Mouse (Mus musculus) ovary, postnatal 14 days (tissue): Measurements from ENCODE around the gene Osgep.
"Not testable (repeated sequence)": the region's sequence is repeated elsewhere in the genome, so short reads cannot be mapped to it uniquely, and the experiment has no call there.

ENCODE experiments used
- DNase-seq: peaks from one replicate; pipeline ENCODE4 v3.0.0; 2022; ENCODE audit warnings: low spot score

Osgep gene

DNA sequence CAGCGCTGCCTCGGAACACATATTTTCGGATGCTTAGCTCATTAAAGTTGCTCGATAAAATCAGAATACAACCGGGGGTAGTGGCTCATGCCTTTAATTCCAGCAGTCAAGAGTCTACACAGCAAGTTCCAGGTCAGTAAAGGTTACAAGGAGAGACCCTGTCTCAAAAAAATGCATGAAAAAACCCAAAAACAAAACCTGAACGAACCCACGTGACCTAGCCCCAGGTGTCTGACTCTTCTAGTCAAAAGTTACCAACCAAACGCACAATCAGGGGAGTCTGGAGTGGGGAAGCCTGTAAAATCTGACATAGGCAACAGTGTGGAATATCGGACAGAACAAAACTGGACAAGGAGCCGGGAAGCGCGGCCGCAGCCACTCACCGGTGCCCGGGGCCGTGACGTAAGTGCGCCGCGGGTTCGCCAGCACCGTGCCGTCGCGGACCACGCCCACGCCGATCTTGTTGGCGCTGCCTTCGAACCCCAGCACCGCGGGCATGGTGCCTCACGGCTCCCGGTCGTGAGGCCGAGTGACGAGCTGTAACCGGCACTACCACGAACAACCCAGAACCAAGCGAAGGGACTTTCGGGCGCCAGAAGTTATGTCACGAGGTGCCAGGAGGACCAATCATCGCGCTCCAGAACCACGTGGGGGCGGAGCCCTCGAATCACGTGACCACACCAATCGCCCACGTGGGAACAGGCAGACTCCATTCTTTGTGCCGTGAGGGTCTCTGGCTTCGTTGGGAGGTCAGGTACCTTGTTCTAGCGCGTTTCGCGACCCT is at the start of gene Osgep, which contains the start of gene Apex1:
Osgep (minus strand) TSS at position 613 of the 784 bp plus-strand sequence.
Apex1 (plus strand) TSS at position 688 of the 784 bp plus-strand sequence.
- peak; percentile 90 for DNase-seq

DNA sequence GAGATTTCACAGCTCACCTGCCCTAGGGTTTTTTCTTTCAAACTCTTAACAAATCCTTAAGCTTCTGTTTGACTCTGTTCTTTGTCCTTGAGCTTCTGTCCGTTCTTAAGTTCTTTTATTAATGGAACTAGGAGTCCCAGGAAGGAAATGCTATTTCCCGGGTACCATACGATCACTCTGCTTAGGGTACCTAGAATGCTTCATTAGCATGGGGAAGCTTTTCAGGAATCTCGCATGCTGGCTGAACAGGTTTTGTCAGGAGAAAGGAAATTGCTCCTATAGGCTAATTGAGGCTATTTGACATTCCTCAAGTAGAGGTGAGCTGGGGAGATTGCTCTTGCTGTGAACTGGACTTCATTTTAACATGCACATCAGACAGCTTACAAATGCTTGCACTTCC is 49.0 kb upstream of the Osgep start:
- DNase-seq, result no peak

DNA sequence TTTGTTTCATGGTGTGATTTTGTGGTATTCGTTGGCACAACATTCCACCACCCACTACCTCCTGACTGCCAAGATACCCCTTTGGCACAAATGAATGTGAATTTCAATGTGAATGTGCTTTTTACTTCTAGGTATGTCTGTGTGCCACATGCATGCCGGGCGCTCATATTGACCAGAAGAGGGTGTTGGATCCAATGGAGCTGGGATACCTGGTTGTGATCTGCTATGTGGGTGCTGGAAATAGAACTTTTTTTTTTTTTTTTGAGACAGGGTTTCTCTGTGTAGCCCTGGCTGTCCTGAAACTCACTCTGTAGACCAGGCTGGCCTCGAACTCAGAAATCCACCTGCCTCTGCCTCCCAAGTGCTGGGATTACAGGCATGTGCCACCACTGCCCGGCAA is 48.4 kb upstream of the Osgep start:
- DNase-seq, result not testable (repeated sequence)

DNA sequence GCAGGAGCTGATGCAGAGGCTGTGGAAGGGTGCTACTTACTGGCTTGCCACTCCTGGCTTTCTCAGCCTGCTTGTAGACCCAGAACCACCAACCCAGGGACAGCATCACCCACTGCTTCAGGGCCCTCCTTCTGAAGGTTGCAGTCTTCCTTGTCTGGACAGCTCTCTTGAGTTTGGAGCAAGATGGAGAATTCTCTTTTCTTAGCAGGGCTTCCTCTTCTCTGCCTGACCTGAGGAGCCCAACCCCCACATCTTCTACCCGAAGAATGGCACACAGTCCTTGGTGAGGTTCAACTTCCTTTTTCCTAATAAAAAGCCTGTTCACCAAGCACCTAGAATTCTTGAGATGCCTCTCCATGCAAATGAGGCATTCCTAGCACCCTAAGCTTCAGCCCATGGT is 46.1 kb upstream of the Osgep start:
- DNase-seq, result no peak

DNA sequence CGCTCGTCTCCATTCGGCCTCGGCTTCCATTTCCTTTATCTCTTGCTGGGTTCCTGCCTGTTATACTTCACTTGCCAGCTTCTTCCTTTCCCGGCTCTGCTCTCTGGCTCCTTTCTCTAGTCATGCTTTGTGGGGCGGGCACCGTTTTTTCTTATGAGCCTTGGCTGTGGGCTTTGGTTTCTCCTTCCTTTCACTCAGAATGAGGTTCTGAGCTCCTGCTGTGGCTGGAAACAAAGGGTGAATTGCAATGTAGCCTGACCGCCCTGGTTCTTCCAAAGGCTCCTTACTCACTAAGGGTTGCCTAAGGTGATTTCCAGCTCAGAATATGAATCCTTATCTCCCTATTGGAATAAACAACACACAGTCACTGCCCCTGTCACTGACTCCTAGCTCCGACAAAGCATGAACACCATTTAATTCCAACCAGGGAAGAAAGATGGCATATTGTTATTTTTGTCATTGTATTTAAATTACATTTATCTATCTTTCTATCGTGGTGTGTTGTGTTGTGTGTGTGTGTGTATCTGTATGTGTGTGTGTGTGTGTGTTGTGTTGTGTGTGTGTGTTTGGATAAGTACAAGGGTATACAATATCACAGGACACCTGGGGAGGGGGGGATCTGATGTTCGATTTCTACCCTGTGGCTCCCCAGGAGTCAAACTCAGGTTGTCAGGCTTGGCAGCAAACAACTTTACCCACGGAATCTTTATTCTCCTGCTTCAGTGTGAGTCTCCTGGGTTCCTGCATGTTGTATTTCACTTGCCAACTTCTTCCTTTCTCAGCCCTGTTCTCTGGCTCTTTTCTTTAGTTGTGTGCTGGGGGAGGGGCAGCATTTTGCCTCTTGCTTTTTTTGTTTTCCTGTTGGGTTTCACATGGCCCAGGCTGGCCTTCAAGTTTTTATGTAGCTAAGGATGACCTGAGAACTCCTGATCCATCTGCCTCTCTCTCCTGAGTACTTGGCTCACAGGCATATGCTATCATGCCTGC is 45.2 kb upstream of the Osgep start:
- DNase-seq, result no peak

DNA sequence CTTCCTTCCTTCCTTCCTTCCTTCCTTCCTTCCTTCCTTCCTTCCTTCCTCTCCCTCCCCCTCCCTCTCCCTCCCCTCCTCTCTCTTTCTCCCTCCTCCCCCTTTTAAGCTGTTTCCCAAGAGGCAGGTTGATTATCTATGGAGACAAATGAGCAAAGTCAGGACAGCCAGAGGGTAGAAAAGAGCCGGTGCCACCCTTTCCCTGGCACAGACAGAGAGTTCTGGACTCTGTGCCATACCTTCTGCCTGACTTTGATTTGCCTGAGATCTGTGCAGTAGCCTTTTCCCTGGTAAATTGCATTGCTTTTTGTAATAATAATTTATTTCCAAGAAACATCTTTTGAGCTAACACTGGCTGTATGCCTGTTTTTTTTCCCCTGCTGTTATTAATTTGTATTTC is 44.3 kb upstream of the Osgep start:
- no peak for DNase-seq

DNA sequence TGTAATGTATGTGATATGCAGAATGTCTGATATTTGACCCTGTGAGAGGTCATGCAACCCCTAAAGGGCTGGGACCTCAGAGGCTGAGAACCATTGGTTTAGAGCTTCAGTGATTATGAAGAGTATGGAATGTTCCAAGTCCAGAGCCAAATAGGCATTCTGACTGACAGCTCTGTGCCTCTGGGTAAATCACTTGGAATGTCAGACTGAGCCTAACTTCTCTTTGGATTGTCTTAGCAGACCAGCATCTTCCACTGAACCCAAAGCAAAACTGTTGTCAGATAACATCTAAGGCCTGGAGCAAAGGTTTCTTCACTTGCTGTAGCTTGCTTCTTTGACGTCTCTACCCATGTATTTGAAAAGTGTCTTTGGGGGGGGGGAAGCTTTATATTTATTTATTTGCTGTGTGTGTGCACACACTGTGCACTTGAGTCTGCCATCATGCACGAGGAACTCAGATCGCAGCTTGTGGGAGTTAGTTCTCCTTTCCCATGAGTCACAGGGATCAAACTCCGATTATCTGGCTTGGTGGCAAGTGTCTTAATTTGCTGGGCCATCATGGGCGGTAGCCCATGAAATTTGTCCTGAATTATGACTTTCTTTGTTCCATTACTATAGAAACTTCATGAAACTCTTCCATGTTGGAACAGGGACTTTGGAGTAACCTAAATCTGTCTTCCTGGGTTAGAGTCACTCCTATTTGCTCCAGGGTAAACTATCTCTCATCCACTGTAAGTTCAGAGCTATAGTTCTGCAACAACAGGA is 43.7 kb upstream of the Osgep start:
- DNase-seq, result no peak

DNA sequence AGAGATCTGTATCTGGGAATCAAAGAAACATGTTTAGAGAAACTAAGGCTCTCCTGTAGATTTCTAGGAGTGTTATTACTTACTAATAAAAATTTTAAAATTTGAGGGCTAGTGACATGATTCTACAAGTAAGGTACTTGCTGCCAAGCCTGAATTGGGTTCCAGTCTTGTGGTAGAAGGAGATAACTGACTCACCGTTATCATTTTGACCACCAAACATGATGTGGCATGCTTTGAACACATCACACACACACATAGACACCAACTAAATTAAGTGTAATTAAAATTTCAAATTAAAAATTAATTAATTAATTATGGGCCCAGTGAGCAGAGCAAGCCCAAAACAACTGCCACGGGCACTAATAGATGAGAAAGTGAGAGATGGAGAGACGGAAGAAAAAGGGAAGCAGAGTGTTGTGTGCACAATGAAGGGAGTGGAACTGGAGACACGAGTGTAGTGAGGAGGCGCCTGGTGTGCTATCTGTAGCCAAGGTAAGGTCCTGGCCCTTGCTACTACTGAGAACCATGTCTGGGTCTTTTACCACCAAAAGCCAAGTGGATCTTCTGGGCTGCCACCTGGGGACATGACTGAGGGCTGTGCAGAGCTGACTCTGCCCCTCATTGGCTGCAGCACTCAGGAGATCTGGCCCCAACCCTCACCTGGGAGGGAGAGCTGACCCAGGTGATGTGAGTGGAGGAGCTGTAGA is 33.7 kb upstream of the Osgep start:
- not testable (repeated sequence) for DNase-seq

DNA sequence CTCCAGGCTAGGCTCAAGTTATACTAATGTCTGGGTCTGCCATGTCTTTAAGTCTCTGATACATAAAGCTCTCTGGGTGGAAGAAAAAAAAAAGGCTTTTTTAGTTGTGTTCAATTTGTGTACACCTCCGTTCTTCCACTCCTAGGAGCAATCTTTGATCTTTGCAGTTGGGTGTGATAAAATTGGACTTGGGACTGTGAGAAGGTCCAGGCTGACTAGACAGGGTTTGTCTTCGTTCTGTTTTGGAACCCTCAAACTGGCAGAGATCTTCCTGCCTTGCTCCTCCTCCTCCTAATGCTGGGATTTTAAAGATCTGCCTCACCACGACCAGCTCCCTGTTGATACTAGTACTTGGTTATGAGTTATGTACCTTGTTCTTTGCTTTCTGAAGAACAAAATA is 32.5 kb upstream of the Osgep start:
- not testable (repeated sequence) for DNase-seq

DNA sequence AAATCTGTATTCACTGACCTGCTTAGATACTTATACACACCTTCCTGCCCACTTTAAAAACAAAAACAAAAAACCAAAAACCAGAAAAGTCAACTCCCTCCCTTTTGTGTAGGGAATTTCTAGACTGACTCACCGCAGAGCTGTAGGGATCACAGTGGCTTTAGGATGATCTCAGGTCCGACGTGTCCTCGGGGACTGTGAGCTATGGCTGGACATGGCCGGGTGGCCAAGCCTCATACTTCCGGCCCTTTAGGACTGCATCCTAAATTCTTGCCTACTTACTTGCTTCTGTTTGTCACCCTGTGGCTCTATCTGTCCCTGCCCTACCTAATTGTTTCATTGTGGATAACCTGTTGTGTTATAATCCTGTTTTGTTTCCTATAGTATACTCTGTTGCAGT is 32.0 kb upstream of the Osgep start:
- DNase-seq, result not testable (repeated sequence)

DNA sequence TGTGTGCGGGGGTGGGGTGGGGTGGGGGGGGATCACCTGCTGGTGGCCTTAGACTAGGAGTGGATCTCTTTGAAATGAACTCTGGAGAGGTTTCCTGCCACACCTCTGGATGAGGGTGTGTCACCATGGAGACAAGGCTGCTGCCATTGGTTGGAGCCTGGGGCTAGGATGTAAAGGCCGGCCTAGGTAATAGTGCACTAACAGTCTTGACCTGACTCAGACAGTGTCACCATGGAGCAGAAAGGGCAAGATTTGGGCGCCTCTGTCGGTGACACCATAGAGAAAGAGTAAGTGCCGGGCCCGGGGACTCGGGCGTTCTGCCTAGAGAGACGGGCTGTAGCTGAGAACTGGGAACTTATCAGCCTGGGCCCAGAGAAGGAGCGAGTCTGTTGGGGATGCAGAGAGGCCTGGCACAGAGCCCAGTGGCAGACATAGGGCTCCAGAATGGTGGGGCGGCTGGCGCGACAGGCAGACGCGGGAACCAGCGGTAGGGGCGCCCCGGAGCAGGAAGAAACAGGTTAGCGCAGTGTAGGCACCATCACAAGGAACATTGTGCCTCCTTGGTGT is 31.3 kb upstream of the Osgep start, which contains the start of gene Pnp2:
Pnp2 (plus strand) TSS at position 51 of the 567 bp plus-strand sequence.
- not testable (repeated sequence) for DNase-seq

DNA sequence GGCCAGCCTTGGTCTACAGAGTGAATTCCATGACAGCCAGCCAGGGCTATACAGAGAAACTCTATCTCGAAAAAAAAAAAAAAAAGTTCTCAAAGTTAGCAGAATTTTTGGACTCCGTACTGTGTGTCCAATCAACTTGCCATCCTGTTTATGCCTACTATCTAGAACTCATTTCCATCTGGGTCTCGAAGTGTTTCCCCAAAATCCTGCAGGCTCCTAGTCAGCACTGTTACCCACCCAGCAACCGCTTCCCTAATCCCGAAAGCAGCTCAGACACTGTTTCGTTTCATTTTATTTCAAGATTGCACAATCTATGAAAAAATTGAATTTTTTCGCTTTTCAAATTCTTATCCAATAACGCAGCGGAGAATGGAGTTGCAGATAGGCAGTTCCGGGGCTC is 30.8 kb upstream of the Osgep start:
- DNase-seq, result no peak

DNA sequence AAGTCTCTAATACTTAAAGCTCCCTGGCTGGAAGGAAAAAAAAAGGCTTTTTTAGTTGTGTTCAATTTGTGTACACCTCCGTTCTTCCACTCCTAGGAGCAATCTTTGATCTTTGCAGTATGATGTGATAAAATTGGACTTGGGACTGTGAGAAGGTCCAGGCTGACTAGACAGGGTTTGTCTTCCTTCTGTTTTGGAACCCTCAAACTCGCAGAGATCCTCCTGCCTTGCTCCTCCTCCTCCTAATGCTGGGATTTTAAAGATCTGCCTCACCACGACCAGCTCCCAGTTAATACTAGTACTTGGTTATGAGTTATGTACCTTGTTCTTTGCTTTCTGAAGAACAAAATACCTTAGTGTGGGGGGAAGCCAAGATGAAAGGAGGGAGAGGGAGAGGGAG is 20.8 kb upstream of the Osgep start:
- DNase-seq, result not testable (repeated sequence)

DNA sequence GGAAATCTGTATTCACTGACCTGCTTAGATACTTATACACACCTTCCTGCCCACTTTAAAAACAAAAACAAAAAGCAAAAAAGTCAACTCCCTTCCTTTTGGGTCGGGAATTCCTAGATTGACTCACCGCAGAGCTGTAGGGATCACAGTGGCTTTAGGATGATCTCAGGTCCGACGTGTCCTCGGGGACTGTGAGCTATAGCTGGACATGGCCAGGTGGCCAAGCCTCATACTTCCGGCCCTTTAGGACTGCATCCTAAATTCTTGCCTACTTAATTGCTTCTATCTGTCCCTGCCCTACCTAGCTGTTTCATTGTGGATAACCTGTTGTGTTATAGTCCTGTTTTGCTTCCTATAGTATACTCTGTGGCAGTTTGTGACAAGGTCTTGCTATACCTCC is 20.4 kb upstream of the Osgep start:
- DNase-seq, result not testable (repeated sequence)

DNA sequence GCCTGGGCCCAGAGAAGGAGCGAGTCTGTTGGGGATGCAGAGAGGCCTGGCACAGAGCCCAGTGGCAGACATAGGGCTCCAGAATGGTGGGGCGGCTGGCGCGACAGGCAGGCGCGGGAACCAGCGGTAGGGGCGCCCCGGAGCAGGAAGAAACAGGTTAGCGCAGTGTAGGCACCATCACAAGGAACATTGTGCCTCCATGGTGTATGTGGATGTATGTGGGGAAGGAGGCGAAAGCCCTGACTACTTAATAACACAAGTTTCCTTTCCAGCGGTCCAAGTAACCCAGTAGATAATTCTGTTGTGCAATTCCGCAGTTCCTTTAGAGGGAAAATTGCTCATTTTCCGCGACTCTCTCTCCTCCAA is 20.0 kb upstream of the Osgep start:
- DNase-seq, result not testable (repeated sequence)

DNA sequence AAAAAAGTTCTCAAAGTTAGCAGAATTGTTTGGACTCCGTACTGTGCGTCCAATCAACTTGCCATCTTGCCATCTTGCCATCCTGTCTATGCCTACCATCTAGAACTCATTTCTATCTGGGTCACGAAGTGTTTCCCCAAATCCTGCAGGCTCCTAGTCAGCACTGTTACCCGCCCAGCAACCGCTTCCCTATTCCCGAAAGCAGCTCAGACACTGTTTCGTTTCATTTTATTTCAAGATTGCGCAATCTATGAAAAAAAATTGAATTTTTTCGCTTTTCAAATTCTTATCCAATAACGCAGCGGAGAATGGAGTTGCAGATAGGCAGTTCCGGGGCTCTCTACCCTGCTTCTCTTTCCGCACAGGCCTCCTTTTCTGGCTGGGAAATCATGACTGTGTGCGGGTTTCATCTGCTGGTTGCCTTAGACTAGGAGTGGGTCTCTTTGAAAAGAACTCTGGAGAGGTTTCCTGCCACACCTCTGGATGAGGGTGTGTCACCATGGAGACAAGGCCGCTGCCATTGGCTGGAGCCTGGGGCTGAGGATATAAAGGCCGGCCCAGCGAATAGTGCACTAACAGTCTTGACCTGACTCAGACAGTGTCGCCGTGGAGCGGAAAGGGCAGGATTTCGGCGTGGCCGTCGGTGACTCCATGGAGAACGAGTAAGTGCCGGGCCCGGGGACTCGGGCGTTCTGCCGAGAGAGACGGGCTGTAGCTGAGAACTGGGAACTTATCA is 19.4 kb upstream of the Osgep start, which contains the start of gene Gm49342:
Gm49342 (plus strand) TSS at position 586 of the 736 bp plus-strand sequence.
- DNase-seq, result peak; percentile 93

DNA sequence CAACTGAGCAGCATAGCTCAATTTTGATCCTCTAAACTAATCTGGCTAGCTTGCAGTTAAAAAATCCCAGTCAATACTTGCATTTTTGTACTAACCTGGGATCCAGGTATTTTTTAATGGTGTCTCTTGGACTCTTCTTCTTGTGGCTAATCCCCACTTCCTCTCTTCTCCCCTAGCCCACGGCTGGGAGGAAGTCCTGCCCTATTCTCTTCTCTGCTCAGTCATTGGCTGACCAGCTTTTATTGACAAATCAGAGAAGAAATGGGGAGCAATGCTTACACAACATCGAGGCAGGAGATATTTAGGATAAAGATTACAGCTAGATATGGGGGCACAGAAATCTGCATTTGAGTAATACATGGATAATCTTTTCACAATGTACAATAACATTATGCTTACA is 14.2 kb upstream of the Osgep start:
- no peak for DNase-seq

DNA sequence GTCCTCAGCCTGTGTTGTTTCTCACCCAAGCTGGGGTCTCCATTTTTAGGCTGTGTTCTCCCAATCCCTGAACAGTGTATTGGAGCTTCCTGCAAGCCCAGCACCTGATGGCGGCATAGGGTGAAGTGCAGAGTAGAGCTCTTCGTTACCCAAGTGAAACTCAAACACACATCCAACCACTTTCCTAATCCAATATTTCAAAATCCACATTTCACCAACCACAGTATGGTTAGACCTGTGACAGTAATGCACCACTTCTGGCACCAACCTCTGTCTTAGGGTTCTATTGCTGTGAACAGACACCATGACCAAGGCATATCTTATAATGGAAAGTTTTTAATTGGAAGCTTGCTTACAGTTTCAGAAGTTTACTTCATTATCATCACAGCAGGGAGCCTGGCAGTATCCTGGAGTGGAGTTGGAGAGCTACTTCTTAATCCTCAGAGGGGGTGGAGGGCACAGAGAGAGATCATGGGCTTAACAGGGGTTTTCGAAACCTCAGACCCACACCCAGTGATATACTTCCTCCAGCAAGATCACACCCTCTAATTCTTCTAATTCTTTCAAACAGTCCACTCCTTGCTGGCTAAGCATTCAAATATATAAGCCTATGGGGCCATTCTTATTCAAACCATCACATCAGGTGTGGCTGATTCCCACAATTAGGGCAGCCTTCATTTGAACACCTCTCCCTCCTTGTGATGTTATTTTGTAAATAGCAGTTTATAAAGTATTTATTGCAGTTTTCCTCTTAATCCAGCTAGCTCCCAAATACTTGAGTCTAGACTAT is 13.6 kb upstream of the Osgep start:
- no peak for DNase-seq

DNA sequence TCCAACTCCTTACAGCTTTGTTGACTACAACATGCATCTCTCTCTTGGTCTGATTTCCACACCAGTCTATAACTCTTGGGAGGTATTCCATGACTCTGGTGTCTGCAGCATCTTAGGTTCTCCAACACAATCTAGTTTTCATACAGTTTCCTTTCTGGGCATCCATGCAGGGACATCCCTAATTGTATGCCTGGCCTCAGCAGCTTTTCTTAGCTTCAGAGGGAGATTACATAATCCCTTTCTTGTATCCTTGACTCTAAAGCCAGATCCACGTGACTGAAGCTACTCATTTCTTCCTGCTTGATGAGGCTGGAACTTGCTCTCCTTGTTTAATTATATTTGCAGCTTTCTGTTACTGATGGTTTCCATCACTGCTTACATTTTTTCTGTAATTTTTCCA is 12.0 kb upstream of the Osgep start:
- no peak for DNase-seq
